Mouse (Mus musculus) liver, embryonic 14.5 days (tissue): Measurements from ENCODE around the gene Aldh1l1. TPM values are rescaled to one million over a fixed set of nuclear protein-coding genes. Genes with fewer than 3 reads are reported as not detected.

Source experiments
- ATAC-seq: fragments of 200-750 bp; cut with Nextera tagmentation; 2 replicates; pipeline ENCODE4 v1.8.0; 2017; ENCODE audit warnings: moderate number of reproducible peaks, mild to moderate bottlenecking, moderate library complexity; ENCODE audit not compliant: insufficient read depth
- DNase-seq, 3 experiments: peaks; one replicate each; pipeline ENCODE4 v3.0.0-alpha.2; 2012 to 2013; ENCODE audit warnings: low read depth in 3 of 3, low spot score in 3 of 3
- H3K27ac ChIP-seq: fragments of 300-500 bp; sonication (generic); 2 replicates; pipeline ENCODE4 v1.5.1; 2014; ENCODE audit warnings: moderate library complexity, mild to moderate bottlenecking, control low read depth, inconsistent platforms
- H3K27me3 ChIP-seq: fragments of 300-500 bp; sonication (generic); 2 replicates; pipeline ENCODE4 v1.6.1; 2014; ENCODE audit warnings: mild to moderate bottlenecking, low read length, moderate library complexity; ENCODE audit not compliant: control insufficient read depth, insufficient read depth
- H3K36me3 ChIP-seq: fragments of 300-500 bp; sonication (generic); replicated peaks from 2 replicates; pipeline ENCODE4 v1.6.1; 2014; ENCODE audit warnings: low read depth; ENCODE audit not compliant: control insufficient read depth, insufficient read depth
- H3K4me1 ChIP-seq, 2 experiments: fragments of 200-500 bp in 1 of 2; fragments of 300-500 bp in 1 of 2; sonication (generic) in 1 of 2; replicated peaks; 2 replicates each; pipeline ENCODE4 v1.6.1; 2012 to 2014; ENCODE audit warnings: antibody characterized with exemption in 1 of 2, inconsistent platforms in 1 of 2, low read length in 1 of 2; ENCODE audit not compliant: control insufficient read depth in 2 of 2, insufficient read depth in 2 of 2
- H3K4me2 ChIP-seq: fragments of 300-500 bp; sonication (generic); 2 replicates; pipeline ENCODE4 v1.6.1; 2014; ENCODE audit warnings: low read depth, mild to moderate bottlenecking, control low read depth, moderate library complexity
- H3K4me3 ChIP-seq, 2 experiments: fragments of 200-500 bp in 1 of 2; fragments of 300-500 bp in 1 of 2; sonication (generic) in 1 of 2; 2 replicates each; pipeline ENCODE4 v1.5.1; 2012 to 2014; ENCODE audit warnings: low read depth in 2 of 2, low read length in 2 of 2, mild to moderate bottlenecking in 2 of 2, control low read depth in 1 of 2, inconsistent platforms in 1 of 2, moderate library complexity in 1 of 2; ENCODE audit not compliant: insufficient read depth in 1 of 2
- H3K9ac ChIP-seq: fragments of 300-500 bp; sonication (generic); replicated peaks from 2 replicates; pipeline ENCODE4 v1.6.1; 2014; ENCODE audit warnings: mild to moderate bottlenecking, control low read depth, moderate library complexity
- H3K9me3 ChIP-seq: fragments of 300-500 bp; sonication (generic); 2 replicates; pipeline ENCODE4 v1.6.1; 2016; ENCODE audit warnings: low read length, mixed read lengths; ENCODE audit not compliant: control insufficient read depth
- CTCF ChIP-seq: IDR thresholded peaks from 2 replicates; pipeline ENCODE4 v1.5.1; 2016; ENCODE audit warnings: antibody characterized with exemption, low read depth, control low read depth
- EP300 ChIP-seq: IDR thresholded peaks from 2 replicates; pipeline ENCODE4 v1.6.1; 2016; ENCODE audit warnings: antibody characterized with exemption, low read depth
- WGBS: fragments of 180-500 bp; shearing (Covaris S2); extraction: QIAGEN DNeasy Blood & Tissue Kit; methylation state at CpG from one replicate; pipeline ENCODE4 v1.1.7; 2014; ENCODE audit not compliant: insufficient replicate concordance; 5-methylcytosine and 5-hydroxymethylcytosine counted together
- polyA plus RNA-seq, 2 experiments: library from polyadenylated mRNA; depleted of rRNA in 1 of 2; stranded (reverse) in 1 of 2; unstranded in 1 of 2; fragments of >200 nt; fragmentation: Nextera tagmentation in 1 of 2; extraction: Ambion mirVana in 1 of 2; gene quantifications; 2 replicates each; pipeline versions ENCODE4 v1.2.1 to v1.2.3; 2012 to 2014

Gene Aldh1l1
- polyA plus RNA-seq, 2 experiments, result 9.2 to 10.6 TPM

GRCm38 (mm10) chr6:90509085-90509484 is 22.9 kb downstream of the Aldh1l1 start:
- Histone ChIP-seq H3K36me3 (no peaks in the 10 kb centered on the region), H3K9ac (no peak overlapping the region), H3K4me2 (no peak overlapping the region), H3K27ac (no peak overlapping the region), H3K27me3 (no peaks in the 10 kb centered on the region), H3K4me3 (no peak overlapping the region), H3K9me3 (no peaks in the 10 kb centered on the region), H3K4me1 (peaks cover 0 to 2% of the 10 kb centered on the region in 2 experiments; a peak in 2 of 4 replicates)
- no peak for TF ChIP-seq CTCF
- TF ChIP-seq EP300, result no peak
- 44% methylated on average over 6 of the region's 6 CpGs for WGBS
- DNase-seq, result no peak
- no peak for ATAC-seq

- H3K4me3 ChIP-seq, result no peak overlapping the region
- ATAC-seq (no peak), DNase-seq (no peak)
- H3K9me3 ChIP-seq, result no peaks in the 10 kb centered on the region
- no peak overlapping the region for H3K9ac ChIP-seq
- no peak overlapping the region for H3K4me2 ChIP-seq
- no peaks in the 10 kb centered on the region for H3K27me3 ChIP-seq
- H3K36me3 ChIP-seq, result no peaks in the 10 kb centered on the region
- no peak overlapping the region for H3K27ac ChIP-seq
- H3K4me1 ChIP-seq, result peaks cover 0 to 1% of the 10 kb centered on the region in 2 experiments; a peak in 2 of 4 replicates
- 65% methylated on average over 5 of the region's 5 CpGs for WGBS
- TF ChIP-seq EP300 (no peak), CTCF (no peak)
Measured at GRCm38 (mm10) chr6:90512416-90512815, 26.2 kb downstream of the Aldh1l1 start.

- Histone ChIP-seq H3K9ac (no peak overlapping the region), H3K9me3 (no peaks in the 10 kb centered on the region), H3K36me3 (no peaks in the 10 kb centered on the region), H3K27ac (no peak overlapping the region), H3K27me3 (no peaks in the 10 kb centered on the region), H3K4me3 (no peak overlapping the region), H3K4me2 (no peak overlapping the region), H3K4me1 (peaks cover 0 to 1% of the 10 kb centered on the region in 2 experiments; a peak in 1 of 4 replicates)
- ATAC-seq, result no peak
- TF ChIP-seq CTCF, result no peak
- no peak for TF ChIP-seq EP300
- no peak for DNase-seq
- 45% methylated on average over 5 of the region's 5 CpGs for WGBS
Measured at GRCm38 (mm10) chr6:90513074-90513856, 27.0 kb downstream of the Aldh1l1 start.

GRCm38 (mm10) chr6:90514369-90514768 is 28.1 kb downstream of the Aldh1l1 start:
- Histone ChIP-seq H3K9ac (no peak overlapping the region), H3K4me3 (no peak overlapping the region), H3K27ac (no peak overlapping the region), H3K9me3 (no peaks in the 10 kb centered on the region), H3K36me3 (no peaks in the 10 kb centered on the region), H3K4me1 (peaks cover 0 to 1% of the 10 kb centered on the region in 2 experiments; a peak in 1 of 4 replicates), H3K4me2 (no peak overlapping the region), H3K27me3 (no peaks in the 10 kb centered on the region)
- DNase-seq (peak in 1 of 3 experiments; percentile 13), ATAC-seq (peak; percentile 67)
- TF ChIP-seq EP300, result no peak
- no peak for TF ChIP-seq CTCF

GRCm38 (mm10) chr6:90514883-90515405 is 28.7 kb downstream of the Aldh1l1 start:
- peaks cover 0 to 1% of the 10 kb centered on the region in 2 experiments; a peak in 1 of 4 replicates for H3K4me1 ChIP-seq
- H3K27ac ChIP-seq, result no peak overlapping the region
- no peaks in the 10 kb centered on the region for H3K9me3 ChIP-seq
- H3K27me3 ChIP-seq, result no peaks in the 10 kb centered on the region
- WGBS, result 30% methylated on average over 4 of the region's 4 CpGs
- H3K4me3 ChIP-seq, result no peak overlapping the region
- H3K4me2 ChIP-seq, result no peak overlapping the region
- peak; percentile 87 for TF ChIP-seq CTCF
- no peak for TF ChIP-seq EP300
- ATAC-seq (peak; percentile 71), DNase-seq (peak in 1 of 3 experiments; percentile 18)
- H3K36me3 ChIP-seq, result no peaks in the 10 kb centered on the region
- H3K9ac ChIP-seq, result no peak overlapping the region
